Mouse (Mus musculus) cortical plate, adult 2 months (tissue): ENCODE results near the gene Strn4. TPM values are rescaled to one million over a fixed set of nuclear protein-coding genes. Genes with fewer than 3 reads are reported as not detected.
A peak's percentile ranks its signal among the peaks of the same experiment; 100 is the strongest.

ENCODE experiments used
- H3K27ac ChIP-seq: fragments of 200-500 bp; 2 replicates; pipeline ENCODE4 v1.5.1; 2012; ENCODE audit warnings: low read length, control low read depth, inconsistent platforms; ENCODE audit not compliant: insufficient read depth
- H3K4me1 ChIP-seq: fragments of 200-500 bp; 2 replicates; pipeline ENCODE4 v1.6.1; 2011; ENCODE audit warnings: low read length; ENCODE audit not compliant: control insufficient read depth, insufficient read depth
- H3K4me3 ChIP-seq: fragments of 200-500 bp; 2 replicates; pipeline ENCODE4 v1.5.1; 2011; ENCODE audit warnings: mild to moderate bottlenecking, low read length, control low read depth; ENCODE audit not compliant: insufficient read depth
- CTCF ChIP-seq: fragments of 200-500 bp; IDR thresholded peaks from 2 replicates; pipeline ENCODE4 v1.5.1; 2011; ENCODE audit warnings: mild to moderate bottlenecking, control low read depth, low read length; ENCODE audit not compliant: insufficient read depth; ENCODE audit errors: extremely low read depth
- POLR2A ChIP-seq: fragments of 200-500 bp; IDR thresholded peaks from 2 replicates; pipeline ENCODE4 v1.6.1; 2011; ENCODE audit warnings: mild to moderate bottlenecking, low read length, control low read depth; ENCODE audit not compliant: insufficient read depth; ENCODE audit errors: extremely low read depth
- polyA plus RNA-seq: library from polyadenylated mRNA; depleted of rRNA; stranded (reverse); fragments of >200 nt; gene quantifications from 2 replicates; pipeline ENCODE4 v1.2.3, GENCODE M21; 2012

Strn4 gene
- polyA plus RNA-seq, 1 experiment: 291 TPM

DNA sequence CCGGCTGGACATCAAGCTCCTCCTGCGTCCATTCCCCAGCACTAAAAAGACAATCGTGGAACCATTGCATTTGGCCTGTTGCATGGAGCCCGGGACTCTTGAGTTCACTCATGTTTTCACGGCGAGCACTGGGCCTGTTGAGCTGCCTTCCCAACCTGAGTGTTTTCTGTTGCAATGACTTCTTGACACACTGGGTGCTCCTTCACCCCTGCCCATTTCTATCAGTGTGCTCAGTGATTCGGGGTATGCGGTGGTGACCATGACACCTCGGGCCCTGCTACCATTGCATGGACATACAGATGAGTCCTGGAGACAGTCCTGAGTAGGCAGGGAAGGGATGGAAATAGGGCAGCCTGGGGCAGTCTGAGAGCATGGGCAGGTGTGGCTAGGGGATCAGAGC lies 56.8 kb downstream of the Strn4 start:
- no peaks in the 10 kb centered on the region; the same call in 1 of the 2 replicates for H3K4me1 ChIP-seq
- no peak for TF ChIP-seq CTCF
- no peak for TF ChIP-seq POLR2A

DNA sequence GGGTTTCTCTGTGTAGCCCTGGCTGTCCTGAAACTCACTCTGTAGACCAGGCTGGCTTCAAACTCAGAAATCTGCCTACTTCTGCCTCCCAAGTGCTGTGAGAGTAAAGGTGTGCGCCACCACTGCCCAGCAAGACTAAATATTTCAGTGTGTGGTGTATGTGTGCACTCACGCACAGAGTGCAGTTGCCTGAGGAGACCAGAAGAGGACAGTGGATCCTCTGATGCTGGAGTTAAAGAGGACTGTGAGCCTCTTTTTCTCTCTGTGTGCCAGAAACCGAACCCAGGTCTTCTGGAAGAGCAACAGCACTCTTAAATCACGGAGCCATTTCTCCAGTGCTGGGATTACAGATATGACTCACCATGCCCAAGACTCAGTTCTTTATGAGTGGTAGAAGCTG lies 57.7 kb downstream of the Strn4 start:
- H3K4me3 ChIP-seq: no peak overlapping the region
- TF ChIP-seq CTCF: 0 out of 2 replicates have a peak, but pooled peaks have one; percentile 0
- TF ChIP-seq POLR2A: no peak

More for the DNA sequence above, 56.8 kb downstream of the Strn4 start:
- Histone ChIP-seq H3K27ac (no peak overlapping the region), H3K4me3 (no peak overlapping the region)

DNA sequence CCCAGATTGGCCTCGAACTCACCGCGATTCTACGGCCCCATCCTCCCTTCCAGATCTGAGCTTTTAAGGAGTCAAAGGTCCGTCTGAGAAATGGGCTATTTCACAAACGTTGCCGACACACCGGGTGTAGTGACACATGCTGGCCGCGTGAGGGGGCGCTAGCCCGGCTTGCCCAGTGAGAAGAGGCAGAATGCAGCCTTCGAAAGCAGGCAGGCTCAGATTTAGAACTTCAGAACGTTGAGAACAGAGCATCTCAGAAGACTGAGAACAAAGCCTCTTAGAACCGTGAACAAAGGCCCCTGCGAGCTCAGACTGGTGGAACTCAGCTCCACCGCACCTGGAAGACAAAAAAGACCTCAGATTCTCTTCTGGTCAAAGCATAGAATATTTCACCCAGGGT lies 58.5 kb downstream of the Strn4 start:
- no peaks in the 10 kb centered on the region; the same call in 1 of the 2 replicates for H3K4me1 ChIP-seq
- H3K27ac ChIP-seq: peak overlapping the region; percentile 69

More for the DNA sequence above, 57.7 kb downstream of the Strn4 start:
- no peak overlapping the region for H3K27ac ChIP-seq
- no peaks in the 10 kb centered on the region; the same call in 1 of the 2 replicates for H3K4me1 ChIP-seq

GRCm38 (mm10) chr7:16874756-16875309 lies 59.1 kb downstream of the Strn4 start:
- peak overlapping the region; percentile 99 for H3K4me3 ChIP-seq
- H3K4me1 ChIP-seq: no peaks in the 10 kb centered on the region; the same call in 1 of the 2 replicates
- peak overlapping the region; percentile 69 for H3K27ac ChIP-seq
- peak; percentile 39; the same call in 1 of the 2 replicates for TF ChIP-seq POLR2A
- no peak for TF ChIP-seq CTCF

More for the DNA sequence above, 58.5 kb downstream of the Strn4 start:
- H3K4me3 ChIP-seq: peak overlapping the region; percentile 9; the same call in 1 of the 2 replicates
- TF ChIP-seq POLR2A (no peak), CTCF (peak; percentile 86)

DNA sequence AGATGAGACGGTGACA lies 59.4 kb downstream of the Strn4 start, which contains the start of gene Dact3:
Gene Dact3 (plus strand): TSS at position 8 of the 16 bp plus-strand sequence.
- TF ChIP-seq CTCF: no peak
- no peak for TF ChIP-seq POLR2A
- H3K4me1 ChIP-seq: no peaks in the 10 kb centered on the region; the same call in 1 of the 2 replicates
- peak within 1 kb of the TSS; percentile 69 for H3K27ac ChIP-seq
- peak within 1 kb of the TSS; percentile 99 for H3K4me3 ChIP-seq

DNA sequence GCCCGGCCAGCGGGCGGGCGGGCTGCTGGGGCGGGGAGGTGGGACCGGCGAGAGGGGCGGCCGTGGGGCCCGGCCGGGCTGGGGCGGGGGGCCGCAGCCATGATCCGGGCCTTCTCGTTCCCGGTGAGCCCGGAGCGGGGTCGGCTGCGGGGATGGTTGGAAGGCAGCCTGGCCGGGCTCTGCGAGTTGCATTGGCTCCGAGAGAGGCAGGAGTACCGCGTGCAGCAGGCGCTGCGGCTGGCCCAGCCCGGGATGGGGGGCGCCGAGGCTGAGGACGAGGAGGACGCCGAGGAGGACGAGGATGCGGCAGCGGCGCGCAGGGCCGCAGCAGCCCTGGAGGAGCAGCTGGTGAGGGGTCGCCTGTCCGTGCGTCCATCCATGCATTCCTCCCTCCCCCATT lies 59.6 kb downstream of the Strn4 start:
- H3K4me3 ChIP-seq: peak overlapping the region; percentile 99
- TF ChIP-seq POLR2A (no peak), CTCF (no peak)
- peak overlapping the region; percentile 52 for H3K27ac ChIP-seq
- no peaks in the 10 kb centered on the region; the same call in 1 of the 2 replicates for H3K4me1 ChIP-seq

DNA sequence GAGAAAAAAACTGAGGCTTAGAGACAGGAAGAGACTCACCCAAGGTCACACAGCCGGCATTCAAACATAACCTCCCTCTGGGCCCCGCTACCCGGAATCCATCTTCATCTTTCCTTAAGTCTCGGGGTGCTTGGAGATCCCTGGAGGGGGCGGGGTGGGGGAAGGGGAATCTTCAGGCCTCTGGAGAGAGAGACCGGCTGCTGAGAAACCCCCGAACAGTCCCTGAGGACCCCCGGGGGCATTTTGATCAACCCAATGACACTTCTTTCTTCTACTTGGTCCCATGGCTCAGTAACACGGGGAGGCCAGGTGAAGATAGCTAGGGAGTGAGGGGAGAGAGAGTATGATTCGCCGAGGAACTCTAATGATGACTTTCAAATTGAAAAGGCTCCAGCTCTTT lies 60.3 kb downstream of the Strn4 start:
- Histone ChIP-seq H3K4me1 (no peaks in the 10 kb centered on the region; the same call in 1 of the 2 replicates), H3K27ac (no peak overlapping the region), H3K4me3 (peak overlapping the region; percentile 99)
- TF ChIP-seq CTCF (no peak), POLR2A (no peak)

- H3K4me1 ChIP-seq: no peaks in the 10 kb centered on the region; the same call in 1 of the 2 replicates
- H3K27ac ChIP-seq: no peak overlapping the region
- peak overlapping the region; percentile 99 for H3K4me3 ChIP-seq
- TF ChIP-seq CTCF (no peak), POLR2A (no peak)
Observed at GRCm38 (mm10) chr7:16876608-16877007, 60.9 kb downstream of the Strn4 start.

DNA sequence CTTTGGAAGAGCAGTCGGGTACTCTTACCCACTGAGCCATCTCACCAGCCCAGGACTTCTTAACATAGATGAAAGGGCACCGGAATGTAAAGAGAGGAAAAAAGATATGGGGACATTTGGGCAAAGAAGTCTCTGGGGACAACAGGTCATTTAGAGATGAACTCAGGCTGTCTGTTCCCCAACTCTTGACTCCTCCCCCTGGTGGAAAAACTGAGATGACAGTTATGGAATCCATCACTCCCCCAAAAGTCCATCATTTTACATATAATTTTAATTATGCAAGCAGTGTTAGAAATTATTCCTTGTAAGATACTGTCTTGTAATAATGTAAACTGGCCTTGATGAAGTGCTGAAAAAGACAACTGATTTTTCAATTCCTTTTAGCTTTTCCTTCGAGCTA lies 62.0 kb downstream of the Strn4 start:
- no peaks in the 10 kb centered on the region; the same call in 1 of the 2 replicates for H3K4me1 ChIP-seq
- no peak overlapping the region for H3K4me3 ChIP-seq
- H3K27ac ChIP-seq: no peak overlapping the region
- TF ChIP-seq POLR2A (no peak), CTCF (no peak)

DNA sequence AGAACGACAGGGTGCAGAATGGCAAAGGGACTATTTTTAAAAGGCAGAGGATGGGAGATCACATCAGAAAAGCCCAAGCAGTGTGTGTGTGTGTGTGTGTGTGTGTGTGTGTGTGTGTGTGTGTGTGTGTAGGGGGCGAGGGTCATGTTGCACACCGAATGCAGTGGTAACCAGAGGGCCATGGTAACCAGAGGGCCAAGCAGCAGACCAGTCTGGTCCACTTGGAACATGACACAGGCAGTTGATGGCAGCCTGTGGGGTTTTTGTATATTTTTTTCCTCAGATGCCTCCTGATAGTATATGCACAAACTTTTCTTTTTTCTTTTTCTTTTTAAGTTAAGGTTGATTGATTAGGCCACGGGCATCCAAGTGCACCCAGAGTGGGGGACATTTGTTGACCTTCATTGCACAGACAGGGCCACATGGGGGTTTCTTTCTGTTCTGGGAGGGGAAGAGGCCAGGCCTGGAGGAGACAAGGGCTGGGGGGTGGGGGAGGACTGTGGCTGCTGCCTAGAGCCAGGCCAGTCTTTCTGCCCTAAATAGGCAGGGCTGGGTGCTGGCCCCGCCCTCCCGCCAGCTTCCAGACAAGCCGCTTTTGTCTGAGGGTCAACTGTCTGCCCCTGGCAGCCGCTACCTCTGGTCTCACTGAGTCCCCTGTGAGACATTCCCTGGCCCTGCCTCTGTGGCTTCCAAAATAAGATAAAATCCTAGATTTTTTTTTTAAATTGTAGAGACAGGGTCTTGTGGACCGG lies 64.3 kb downstream of the Strn4 start:
- Histone ChIP-seq H3K27ac (peak overlapping the region; percentile 28), H3K4me1 (no peaks in the 10 kb centered on the region; the same call in 1 of the 2 replicates), H3K4me3 (no peak overlapping the region)
- TF ChIP-seq POLR2A: no peak
- TF ChIP-seq CTCF: no peak
